Mouse (Mus musculus) urinary bladder, adult 18-20 months (tissue): Measurements from ENCODE around the gene Hoxa3.

ENCODE experiments used
- DNase-seq, 2 experiments: peaks; one replicate each; pipeline ENCODE4 v3.0.0; 2022; ENCODE audit warnings: low spot score in 2 of 2, mixed read lengths in 2 of 2

Gene Hoxa3

DNA sequence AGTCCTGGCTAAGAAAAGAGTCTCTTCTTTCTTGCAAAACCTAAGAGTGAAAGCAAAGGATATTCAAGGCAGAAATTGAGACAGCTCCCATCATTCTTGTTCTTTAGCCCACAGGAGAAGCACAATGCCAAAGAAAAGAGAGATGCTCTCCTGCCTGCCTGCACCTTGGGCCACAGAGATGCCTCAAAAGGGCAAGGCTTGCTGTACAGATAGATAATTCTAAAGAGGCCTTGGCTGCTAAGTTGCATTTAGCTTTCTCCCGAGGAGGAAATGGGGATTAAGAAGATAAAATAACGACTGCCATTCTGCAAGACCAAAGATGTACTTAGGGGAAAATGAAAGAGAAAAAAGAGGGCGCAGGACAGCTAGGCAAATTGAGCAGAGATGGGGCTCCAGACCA lies 33.8 kb upstream of the Hoxa3 start:
- peak in 1 of 2 experiments; percentile 26 for DNase-seq

DNA sequence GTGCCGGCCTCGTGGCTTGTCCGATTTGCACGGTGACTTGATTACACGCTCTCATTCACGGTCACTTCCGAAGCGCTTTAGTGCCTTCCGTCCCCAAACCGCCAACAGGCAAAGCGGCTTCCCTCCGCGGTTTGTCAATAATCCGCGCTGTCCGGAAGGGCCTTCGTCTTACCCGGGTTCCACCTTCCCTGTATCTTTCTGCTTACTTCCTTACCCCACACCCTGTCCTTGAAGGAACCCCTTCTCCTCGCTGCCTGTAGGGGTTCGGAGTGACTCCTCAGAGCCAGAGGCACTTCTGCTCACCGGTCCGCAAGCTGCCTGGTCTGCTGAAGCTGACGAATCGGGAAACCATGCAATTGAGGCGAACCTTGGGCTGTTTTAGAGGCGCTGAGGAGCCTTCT lies 33.3 kb upstream of the Hoxa3 start:
- peak; percentile 24 to 58 for DNase-seq

DNA sequence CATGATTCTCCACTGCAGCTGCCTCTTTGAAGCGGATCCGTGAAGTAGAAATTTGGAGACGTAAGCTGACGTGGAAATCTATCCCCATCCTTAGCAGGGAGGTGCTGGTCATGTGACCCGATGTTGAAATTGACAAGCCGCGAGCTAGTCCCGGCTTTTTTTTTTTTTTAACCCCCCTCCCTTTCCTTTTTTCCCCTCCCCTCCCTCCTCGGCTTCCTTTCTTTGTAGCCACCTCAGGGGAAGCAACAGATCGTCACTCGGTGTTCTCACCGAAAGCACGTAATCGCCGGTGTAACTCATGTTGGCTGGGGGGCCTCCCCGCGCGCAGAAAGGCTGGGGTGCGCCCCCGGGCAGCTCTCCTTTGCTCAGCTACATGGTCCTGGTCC lies 32.6 kb upstream of the Hoxa3 start, which contains the start of gene Hoxa11:
Gene Hoxa11 (minus strand): TSS at position 54 of the 386 bp plus-strand sequence.
- DNase-seq = peak in 1 of 2 experiments; percentile 79

DNA sequence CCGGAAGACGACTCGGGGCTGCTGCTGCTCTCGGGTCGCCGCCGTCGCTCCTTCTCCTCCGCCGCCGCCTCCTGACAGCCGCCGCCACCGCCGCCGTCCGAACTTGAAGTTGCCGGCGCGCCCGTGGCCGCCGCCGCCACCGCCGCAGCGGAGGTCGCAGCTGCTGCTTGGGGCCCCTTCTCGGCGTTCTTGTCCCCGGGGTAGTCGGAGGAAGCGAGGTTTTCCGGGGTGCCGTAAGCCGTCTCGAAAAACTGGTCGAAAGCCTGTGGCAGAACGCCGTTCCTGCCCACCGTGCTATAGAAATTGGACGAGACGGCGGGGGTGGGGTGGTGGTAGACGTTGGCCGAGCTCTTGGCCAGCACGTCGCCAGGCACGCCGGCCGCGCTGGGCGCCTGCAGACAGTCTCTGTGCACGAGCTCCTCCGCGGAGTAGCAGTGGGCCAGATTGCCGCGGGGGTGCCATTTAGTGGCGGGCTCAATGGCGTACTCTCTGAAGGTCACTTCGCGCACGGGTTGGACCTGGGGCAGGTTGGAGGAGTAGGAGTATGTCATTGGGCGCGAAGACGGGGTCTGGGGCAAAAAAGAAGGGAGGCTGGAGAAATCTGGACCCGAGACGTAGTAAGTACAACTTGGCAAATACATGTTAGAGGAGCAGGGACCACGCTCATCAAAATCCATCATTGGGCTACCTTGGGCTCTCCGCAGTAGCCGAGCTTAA lies 32.1 kb upstream of the Hoxa3 start:
- peak; percentile 48 to 67 for DNase-seq

DNA sequence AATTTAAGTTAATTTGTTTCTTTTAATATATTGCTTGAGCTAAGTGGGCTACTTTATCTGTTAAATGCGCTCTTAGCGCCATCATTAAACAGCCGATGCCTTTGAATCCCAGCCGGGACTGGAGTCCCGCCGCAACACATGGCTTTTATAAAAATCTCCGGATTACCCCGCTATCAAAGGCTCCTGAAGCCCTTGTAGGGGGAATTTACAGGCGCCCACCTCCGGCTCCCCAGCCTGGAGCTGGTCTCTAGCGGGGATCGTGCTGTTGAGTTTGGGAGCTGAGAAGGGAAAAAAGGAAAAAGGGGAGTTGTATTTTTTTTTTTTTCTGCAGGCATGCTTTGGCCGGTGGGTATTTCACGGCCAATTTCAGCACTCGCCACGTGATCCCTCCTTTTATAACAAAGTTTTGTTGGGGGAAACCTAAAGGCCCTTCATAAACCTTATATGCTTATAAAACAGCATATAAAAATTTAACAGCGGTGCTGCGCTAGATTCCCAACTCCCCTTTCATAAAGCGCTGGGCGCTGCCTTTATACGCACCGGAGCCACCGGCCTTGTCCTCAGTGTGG lies 31.4 kb upstream of the Hoxa3 start:
- DNase-seq = peak in 1 of 2 experiments; percentile 28

DNA sequence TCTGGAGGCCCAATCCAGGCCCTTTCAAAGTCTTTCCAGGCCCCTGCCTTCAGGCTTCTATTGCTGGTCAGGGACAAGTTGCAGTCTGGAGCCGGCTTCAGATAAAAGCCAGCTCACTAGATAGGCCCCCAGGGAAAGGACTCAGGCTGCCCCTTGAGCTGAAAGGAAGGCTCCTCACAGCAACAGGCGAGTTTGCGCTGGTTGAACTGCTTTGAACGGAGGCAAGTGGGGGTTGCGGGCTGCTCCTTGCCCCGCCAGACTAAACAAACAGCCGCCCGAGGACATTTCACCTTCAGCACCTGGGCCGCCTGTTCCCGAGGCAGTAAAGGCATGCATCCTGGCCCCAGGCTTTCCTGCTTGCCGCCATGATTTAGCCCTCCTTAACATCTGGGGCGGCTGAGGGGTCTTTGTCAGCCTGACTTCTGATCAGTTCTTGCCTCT lies 30.6 kb upstream of the Hoxa3 start:
- peak in 1 of 2 experiments; percentile 60 for DNase-seq

DNA sequence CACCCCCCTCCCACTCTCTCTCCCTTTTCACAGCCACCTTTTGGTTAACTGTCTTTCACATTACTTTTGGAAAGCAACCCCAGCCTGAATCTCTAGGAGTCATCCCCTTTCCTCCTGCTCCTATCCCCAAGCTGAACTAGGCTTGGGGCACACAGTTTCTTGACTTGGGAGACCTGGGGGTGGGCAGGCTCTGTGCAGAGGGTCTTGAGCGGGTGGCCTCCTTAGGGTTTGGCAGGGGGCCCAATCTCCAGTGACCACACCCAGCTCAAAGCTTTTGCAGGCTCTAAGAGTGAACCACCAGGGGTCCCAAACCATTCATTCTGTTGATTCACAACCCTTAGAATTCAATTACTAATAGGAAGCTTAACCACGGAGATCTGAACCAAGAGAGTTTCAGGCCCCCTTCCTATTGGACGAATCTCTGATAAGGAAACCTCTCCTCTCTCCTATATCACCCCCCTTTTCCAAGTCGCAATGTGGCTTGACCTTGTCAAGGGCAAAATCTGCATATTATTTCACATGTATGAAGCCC lies 29.7 kb upstream of the Hoxa3 start:
- peak in 1 of 2 experiments; percentile 14 for DNase-seq

DNA sequence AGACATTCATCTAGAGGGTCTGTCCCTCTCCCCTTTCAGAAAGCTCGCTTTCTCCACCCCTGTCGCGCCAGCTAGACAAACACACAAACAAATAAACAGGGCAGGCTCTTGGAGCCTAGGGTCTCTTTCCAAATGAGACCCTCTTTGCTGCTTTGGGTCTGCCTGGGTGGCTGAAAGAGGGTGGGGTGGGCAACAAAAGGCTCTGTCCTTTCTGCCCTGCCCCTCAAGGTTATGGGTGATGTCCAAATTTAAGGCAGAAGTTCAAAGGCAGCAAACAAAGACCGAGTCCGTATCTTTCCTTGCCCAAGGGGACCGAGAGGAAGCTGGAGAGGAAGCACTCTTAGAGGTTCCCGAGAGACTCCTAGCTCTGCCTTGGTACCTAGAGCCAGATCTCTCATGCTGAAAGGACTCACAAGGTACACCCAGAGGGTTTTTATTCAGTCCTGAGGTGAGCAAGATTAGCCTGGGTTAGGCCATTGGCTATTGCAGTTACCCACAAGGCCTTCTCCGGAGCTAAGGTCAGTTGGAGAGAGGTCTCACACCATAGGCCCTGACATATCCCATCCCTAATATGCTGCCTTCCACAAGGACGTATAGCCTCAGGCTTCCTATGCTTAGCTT lies 28.0 kb upstream of the Hoxa3 start:
- peak in 1 of 2 experiments; percentile 30 for DNase-seq

DNA sequence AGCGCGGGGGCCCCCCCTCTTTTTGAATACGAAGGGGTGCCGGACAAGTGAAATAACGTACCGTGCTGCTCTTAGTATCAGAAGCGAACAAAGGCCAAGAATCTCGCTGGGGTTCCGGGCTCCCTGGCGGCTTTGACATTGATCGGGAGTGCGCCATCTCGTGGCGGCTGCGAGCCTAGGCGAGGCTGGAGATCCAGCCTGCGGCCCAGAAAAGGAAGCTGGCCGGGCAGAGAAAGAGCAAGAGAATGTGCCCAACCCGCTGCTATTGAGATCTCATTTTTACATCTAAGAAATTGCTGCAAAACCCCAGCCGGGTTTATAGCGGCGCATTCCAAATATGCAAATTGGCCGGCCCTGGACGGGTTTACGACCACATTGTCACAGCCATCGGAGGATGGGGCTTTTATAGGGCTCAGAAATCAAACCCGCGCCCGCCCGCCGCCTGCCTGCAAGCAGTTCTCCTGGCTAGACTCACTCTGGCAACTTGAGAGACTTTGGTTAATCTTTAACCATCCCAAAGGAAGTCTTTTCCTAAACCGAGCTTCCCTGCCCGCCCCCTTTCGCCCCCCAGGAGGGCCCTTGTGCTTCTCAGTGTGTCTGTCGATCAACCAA lies 27.4 kb upstream of the Hoxa3 start, which contains the start of gene Hoxa10:
Gene Hoxa10 (minus strand): TSS at position 466 of the 612 bp plus-strand sequence.
- peak; percentile 77 to 91 for DNase-seq

DNA sequence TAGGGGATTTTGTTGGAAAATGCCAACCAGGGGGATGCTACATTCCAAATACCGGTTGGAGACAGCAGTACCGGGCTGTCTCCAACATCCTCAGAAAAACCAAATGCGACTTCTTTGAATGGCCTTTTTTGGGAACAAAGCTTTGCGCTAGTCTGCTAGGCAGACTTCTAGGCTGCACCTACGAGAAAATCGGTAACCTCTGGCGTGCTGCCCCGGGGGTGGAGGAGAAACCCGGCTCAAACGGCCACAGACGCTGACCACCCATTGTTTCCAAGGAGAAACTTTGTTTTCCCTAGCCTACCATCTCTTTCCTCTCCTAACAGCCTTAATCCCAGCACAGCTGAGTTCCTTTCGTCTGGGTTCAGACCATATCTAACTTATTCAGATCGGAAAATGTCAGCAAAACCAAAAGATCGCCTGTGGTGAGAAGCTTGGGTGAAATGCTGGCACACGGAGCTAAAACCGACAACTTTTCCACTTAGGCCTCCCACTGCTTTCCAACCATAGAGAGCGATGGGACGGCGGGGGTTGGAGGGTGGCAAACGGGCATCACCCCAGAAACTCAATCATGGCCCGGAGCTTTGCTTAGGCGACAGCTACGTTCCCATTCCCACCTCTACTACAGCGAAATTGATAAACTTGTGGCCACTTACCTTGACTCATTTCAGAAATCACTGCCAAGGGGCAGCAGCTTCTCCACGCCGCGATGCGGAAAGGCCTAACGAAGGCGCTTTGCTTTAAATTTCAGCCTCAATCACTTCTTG lies 26.7 kb upstream of the Hoxa3 start:
- peak in 1 of 2 experiments; percentile 37 for DNase-seq

DNA sequence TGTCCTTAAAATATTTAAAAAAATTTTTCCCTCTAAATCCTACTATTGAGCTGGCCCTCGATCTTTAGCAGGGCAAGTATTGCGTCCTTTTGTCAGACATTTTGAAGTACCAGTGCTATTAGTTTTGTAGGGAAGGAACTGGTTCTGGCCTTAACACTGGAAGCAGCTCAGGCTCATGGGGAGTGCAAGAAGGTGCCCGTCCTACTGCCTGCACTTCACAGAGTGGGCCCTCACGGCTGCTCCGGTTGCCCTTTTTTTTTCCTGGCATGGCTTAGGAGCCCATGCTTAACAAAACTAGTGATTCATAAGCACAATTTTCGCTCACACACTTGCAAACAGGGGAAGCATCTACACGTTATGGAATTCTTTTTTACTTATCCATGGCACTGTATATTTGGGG lies 25.8 kb upstream of the Hoxa3 start:
- peak in 1 of 2 experiments; percentile 18 for DNase-seq

DNA sequence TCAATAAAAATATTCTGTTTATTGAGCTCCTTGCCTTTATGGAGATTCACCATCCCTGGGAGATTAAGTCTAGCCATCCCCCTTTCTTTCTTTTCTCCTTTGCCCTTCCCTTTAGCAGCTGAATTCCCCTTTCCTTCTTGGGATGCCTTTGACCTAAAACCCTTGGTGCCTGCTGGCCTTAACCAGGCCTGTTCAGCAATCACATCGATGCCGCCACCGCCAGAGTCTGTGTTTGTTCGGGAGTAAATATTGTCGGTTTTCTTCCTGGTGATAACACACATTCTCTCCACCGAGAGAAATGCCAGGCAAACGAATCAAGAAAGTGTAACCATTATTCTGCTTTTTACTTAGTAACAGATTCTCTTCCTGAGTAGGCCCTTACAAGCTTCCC lies 25.0 kb upstream of the Hoxa3 start:
- DNase-seq = peak in 1 of 2 experiments; percentile 39

DNA sequence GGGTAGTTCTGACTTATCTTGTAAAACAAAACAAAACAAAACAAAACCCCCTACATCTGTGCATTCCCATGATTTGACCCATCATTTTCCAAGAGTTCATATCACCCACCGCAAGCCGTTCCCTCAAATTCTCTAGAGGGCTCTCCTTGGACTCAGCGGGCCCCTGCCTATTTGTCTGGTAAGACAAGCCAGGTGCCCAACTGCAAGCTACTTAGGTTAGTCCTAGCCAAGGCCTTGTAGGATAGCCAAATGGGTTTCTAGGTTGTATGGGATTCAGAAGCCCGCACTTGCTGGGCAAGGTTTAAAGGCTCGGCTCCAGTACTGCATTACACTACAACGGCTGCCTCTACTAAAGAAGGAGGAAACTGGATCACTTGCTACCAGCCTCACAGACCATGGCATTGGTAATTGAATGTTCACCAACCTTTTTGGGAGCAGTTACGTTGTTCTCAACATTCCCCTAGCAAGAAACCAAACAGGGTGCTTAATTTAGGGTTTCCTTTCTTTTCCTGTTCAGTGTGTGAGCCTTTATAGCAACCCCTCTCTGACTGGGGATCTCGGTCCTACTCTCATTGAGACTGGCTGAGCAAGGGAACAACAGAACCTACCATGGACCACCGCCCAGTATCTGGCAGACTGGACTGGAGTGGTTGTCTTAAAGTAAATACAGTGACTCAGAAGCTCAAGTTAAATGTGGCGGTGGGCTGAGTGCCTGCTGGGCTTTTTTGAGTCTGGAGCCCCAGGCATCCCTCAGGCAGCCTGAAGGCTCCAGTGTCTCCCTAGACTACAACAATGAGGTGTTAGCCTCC lies 24.4 kb upstream of the Hoxa3 start:
- peak in 1 of 2 experiments; percentile 35 for DNase-seq

DNA sequence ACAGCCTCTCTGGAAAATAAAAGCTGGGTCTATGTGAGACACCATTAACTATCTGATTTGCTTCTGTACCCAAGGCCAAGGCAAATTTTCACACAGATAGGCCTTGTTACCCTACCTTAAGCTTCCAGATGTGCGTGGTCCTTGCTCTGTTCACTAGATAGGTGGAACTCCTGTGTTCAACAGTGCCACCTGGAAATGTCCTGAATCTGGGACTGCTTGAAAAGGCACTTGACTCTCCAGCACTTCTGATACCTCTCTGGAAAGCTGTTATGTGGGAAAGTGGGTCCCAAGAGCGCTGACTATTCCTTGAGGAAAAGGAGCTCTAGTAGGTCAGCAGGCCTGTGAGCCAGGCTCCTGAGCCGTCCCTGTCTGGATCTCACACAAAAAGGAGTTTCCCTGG lies 23.7 kb upstream of the Hoxa3 start:
- DNase-seq = peak in 1 of 2 experiments; percentile 33

DNA sequence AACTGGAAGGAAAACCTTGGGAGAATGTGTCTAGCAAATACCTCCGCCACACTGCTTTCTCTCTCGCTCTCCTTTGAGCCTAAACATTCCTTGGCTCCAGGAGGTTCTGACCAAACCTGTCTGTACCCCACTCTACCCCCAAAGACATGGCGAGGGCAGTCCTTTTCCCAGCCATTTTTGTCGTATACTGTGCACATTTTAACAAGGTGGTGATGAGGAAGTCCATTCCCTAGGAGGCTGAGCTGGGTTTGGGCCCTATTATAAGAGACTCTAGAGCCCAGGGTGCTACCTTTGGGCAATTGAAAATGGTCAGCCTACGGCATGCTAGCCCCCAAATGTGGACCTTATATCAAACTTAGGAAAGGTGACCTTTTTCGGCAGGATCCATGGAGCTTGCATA lies 22.7 kb upstream of the Hoxa3 start:
- DNase-seq = peak in 1 of 2 experiments; percentile 23

DNA sequence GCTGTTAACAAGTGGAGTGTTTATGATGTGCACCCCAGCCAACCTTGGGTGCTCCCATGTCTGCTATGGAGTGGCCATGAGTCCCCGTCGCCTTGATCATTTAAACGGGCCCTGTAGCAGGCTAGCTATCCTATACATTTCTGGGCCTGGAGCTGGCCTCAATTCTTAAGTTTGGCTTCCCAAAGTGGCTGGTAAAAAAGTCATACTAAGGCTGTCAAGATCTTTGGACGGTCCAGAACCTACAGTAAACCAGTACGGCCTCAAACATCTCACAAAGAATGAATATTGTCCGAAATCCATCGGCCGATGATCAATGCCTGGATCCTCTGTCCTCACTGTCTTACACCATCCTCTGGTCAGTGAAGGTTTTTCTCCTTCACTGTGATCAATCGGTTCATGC lies 22.1 kb upstream of the Hoxa3 start:
- DNase-seq = no peak

DNA sequence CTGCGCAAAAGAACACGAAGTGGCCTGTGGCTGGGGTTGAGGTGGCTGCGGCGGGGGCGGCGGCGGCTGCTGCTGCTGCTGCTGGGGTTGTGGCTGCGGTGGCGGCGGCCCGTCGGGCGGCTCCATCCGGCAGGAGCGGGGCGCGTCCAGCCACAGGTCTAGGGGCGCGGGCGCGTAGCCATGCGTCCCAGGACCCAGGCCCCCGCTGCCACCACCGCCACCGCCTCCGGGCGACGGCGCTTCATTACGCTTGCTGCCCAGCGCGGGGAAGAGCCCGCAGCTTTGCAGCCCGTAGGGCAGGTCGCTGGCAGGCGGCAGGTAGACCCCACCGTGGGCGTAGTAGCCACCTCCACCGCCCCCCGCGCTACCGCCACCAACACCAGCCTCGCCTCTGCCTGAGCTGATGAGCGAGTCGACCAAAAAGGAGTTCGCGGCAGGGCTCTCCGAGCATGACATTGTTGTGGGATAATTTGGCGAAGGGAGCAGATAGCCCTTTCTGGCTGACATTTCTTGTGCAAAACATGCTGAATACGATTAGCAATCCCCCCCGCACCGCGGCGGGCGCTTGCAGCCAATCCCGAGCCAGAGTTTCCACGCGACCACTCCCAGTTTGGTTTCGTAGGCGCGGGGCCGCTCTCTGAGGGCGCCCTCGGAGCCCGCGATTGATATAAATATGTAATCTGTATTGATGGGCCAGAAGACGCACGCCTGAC lies 21.4 kb upstream of the Hoxa3 start:
- DNase-seq = peak in 1 of 2 experiments; percentile 74

DNA sequence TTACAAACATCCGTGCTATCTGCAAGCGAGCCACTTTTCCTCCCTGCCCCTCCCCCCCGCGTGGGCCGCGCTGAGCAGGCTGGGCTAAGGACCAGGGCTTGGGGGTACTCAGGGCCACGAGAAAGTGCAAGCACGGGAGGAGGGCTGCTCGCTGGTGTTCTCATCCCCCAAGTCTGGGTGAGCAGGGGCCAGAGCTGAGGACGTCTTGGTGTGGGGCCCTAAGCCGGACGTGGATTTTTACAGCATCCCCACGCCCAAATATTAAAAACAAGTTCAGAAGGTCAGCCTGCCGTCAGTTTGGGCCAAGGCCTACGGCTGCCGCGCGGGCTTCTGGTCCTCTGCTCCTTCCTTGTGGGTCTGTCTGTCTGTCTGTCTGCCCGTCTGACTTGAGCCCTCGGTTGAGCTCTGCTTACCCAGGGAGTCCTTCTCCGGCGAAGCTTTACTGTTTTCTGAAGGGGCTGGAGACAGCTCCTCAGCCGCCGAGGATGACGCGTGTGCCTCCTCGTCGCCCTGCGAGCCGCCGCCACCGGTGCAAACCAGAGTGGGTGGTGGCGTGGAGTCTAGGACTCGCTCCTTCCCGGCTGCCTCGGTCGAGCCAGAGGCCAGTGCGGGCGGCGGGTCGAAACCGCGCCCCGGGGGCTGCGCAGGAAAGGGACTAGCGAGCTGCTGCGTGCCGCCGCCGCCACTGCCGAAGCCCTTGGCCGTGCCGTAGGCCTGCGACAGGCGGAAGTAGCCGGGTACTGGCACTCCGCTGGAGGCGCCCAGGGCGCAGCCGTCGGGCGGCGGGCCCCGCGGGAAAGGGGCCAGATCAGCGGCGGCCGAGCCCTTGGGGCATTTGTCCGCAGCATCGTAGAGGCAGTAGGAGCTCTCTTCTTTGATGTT lies 20.7 kb upstream of the Hoxa3 start:
- peak in 1 of 2 experiments; percentile 80 for DNase-seq
